Comparison of ENCODE assay signal across 1 mouse cellular context in genomic region chr13:55529198-55529915, GRCm38 (mm10).
A peak's percentile ranks its signal among the peaks of the same experiment; 100 is the strongest.
TF ChIP-seq lines count a peak whose summit lies in the region.

TSS of gene Dok3 (minus strand) at chr13:55529296.

TF ChIP-seq in CH12.LX, 34 proteins besides CTCF, POLR2A, EP300 and RAD21 (continued from another document):
- TF ChIP-seq ETS1 (conservative IDR thresholded peaks at IDR 0.05; ENCODE audit: low read depth, low read length) (peak; percentile 84), USF2 (conservative IDR thresholded peaks at IDR 0.05; ENCODE audit: low read depth, low read length) (peak; percentile 40), POLR2AphosphoS2 (IDR thresholded peaks at IDR 0.05; ENCODE audit: low read depth, low read length) (no peak; the same call in none of the 2 replicates), E2F4 (IDR thresholded peaks at IDR 0.05; ENCODE audit: insufficient replicate concordance, low read depth, low read length) (no peak)
TF ChIP-seq in CH12.LX: peak in this region for 19.
